Mouse (Mus musculus) stomach, postnatal 0 days (tissue): ENCODE measurements around the gene Naip1. TPM values are rescaled to one million over a fixed set of nuclear protein-coding genes. Genes with fewer than 3 reads are reported as not detected.
"Not testable (repeated sequence)": the region's sequence is repeated elsewhere in the genome, so short reads cannot be mapped to it uniquely, and the experiment has no call there.

Experiments used
- ATAC-seq: fragments of 200-750 bp; cut with Nextera tagmentation; 2 replicates; pipeline ENCODE4 v1.8.0; 2017; ENCODE audit not compliant: low FRiP score, low TSS enrichment
- DNase-seq: peaks from one replicate; pipeline ENCODE4 v3.0.0-alpha.2; 2016; ENCODE audit warnings: low spot score
- H3K27ac ChIP-seq: fragments of 300-500 bp; sonication (generic); replicated peaks from 2 replicates; pipeline ENCODE4 v1.5.1; 2014; ENCODE audit warnings: mild to moderate bottlenecking, control low read depth
- H3K27me3 ChIP-seq: fragments of 300-500 bp; sonication (generic); 2 replicates; pipeline ENCODE4 v1.6.1; 2014; ENCODE audit warnings: low read length; ENCODE audit not compliant: control insufficient read depth, insufficient read depth
- H3K36me3 ChIP-seq: fragments of 300-500 bp; sonication (generic); 2 replicates; pipeline ENCODE4 v1.6.1; 2014; ENCODE audit warnings: low read length, mixed read lengths; ENCODE audit not compliant: control insufficient read depth, insufficient read depth
- H3K4me1 ChIP-seq: fragments of 300-500 bp; sonication (generic); replicated peaks from 2 replicates; pipeline ENCODE4 v1.6.1; 2014; ENCODE audit warnings: antibody characterized with exemption; ENCODE audit not compliant: control insufficient read depth, insufficient read depth
- H3K4me2 ChIP-seq: fragments of 300-500 bp; sonication (generic); replicated peaks from 2 replicates; pipeline ENCODE4 v1.6.1; 2014; ENCODE audit warnings: low read depth, mild to moderate bottlenecking, control low read depth, moderate library complexity
- H3K4me3 ChIP-seq: fragments of 300-500 bp; sonication (generic); 2 replicates; pipeline ENCODE4 v1.5.1; 2014; ENCODE audit warnings: low read depth, low read length, control low read depth
- H3K9ac ChIP-seq: fragments of 300-500 bp; sonication (generic); 2 replicates; pipeline ENCODE4 v1.6.1; 2014; ENCODE audit warnings: mild to moderate bottlenecking, low read length, control low read depth, mixed read lengths
- H3K9me3 ChIP-seq: fragments of 300-500 bp; sonication (generic); 2 replicates; pipeline ENCODE4 v1.6.1; 2016; ENCODE audit warnings: low read length; ENCODE audit not compliant: control insufficient read depth
- CTCF ChIP-seq: IDR thresholded peaks from 2 replicates; pipeline ENCODE4 v1.5.1; 2016; ENCODE audit warnings: antibody characterized with exemption, low read depth, mild to moderate bottlenecking, moderate library complexity
- EP300 ChIP-seq: optimal IDR thresholded peaks from 2 replicates; pipeline ENCODE3; 2016; ENCODE audit warnings: antibody characterized with exemption
- WGBS: fragments of 180-500 bp; shearing (Covaris S2); extraction: QIAGEN DNeasy Blood & Tissue Kit; methylation state at CpG from one replicate; pipeline ENCODE4 v1.1.7; 2014; 5-methylcytosine and 5-hydroxymethylcytosine counted together
- polyA plus RNA-seq: library from polyadenylated mRNA; unstranded; fragments of >200 nt; fragmentation: Nextera tagmentation; extraction: Ambion mirVana; gene quantifications from 2 replicates; pipeline ENCODE4 v1.2.1, GENCODE M21; 2015

Gene Naip1
- polyA plus RNA-seq = 0.06 and 0.10 TPM in 2 replicates

DNA sequence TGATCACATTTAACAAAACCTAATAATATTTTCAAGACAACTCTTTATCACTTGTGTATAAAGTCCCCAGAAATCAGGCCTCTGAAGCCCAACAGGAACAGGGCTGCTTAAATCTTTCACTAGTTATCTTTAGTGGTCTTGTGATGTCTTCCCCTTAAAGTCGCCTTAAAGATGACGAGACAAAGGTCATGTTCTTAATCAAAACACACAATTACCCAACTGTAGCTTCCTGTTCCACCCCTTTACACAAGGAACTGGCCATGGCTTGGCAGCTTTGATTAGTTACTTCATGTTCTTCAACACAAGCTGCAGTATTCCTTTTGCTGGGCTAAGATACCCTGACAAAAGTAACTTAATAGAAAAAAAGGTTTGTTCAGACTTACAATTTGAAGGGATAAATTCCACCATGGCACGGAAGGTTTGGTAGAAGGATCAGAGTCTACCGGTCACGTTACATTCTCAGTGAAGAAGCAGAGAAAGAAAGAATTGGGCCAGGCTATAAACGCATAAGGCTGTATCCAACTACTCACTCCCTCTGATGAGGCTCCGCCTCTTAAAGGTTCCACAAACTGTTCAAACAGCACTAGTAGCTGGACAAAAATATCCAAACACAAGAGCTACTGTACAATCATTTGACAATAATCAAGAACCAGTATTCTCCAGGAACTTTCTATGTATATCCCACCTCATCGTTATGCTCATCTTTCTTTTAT, at the start of gene Naip1:
TSS of gene Naip1 (minus strand) at position 455 of the 713 bp plus-strand sequence.
- H3K27ac ChIP-seq, H3K36me3 ChIP-seq, ATAC-seq, H3K9ac ChIP-seq, H3K9me3 ChIP-seq, H3K27me3 ChIP-seq, DNase-seq, H3K4me3 ChIP-seq, H3K4me1 ChIP-seq, H3K4me2 ChIP-seq: not testable (repeated sequence)
- WGBS = 76% methylated on average over 8 of the region's 8 CpGs

DNA sequence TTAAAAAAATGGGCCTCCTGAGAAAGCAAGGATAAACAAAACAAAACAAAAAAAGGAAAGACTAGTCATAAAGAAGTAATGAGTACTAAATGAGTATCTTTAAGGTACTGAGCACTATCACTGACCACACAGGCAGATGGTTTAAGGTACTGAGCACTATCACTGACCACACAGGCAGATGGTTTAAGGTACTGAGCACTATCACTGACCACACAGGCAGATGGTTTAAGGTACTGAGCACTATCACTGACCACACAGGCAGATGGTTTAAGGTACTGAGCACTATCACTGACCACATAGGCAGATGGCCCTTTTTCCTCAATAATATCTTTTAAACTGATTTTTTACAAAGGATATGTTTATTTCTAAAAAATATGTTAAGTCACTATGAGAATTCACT, 47.0 kb upstream of the Naip1 start:
- not testable (repeated sequence) for ATAC-seq

DNA sequence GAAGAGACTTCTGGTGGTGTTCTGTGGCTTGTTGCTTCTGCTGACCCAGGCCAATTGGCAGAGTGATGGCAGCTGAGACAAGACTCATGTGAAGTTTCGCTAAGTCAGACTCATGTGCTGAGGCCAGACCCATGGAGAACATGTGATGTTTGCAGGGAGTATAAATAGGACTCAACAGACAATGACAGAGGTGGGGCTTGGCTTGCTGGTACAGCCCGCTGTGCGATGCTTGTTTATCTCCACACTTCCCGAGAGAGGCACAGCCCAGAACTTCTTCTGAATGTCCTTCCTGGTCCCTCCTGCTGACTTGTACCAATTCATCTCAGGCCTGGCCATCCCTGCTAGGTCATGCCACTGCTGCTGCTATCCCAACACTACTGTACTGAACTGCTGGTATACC, 42.7 kb upstream of the Naip1 start:
- ATAC-seq (peak; percentile 15; the same call in 1 of the 2 replicates), DNase-seq (no peak)
- H3K4me3 ChIP-seq = no peak overlapping the region
- H3K9ac ChIP-seq = no peak overlapping the region
- H3K36me3 ChIP-seq = no peaks in the 10 kb centered on the region
- WGBS = 61% methylated on average over 4 of the region's 4 CpGs
- TF ChIP-seq CTCF (no peak), EP300 (no peak)
- H3K9me3 ChIP-seq = no peaks in the 10 kb centered on the region
- no peaks in the 10 kb centered on the region for H3K4me1 ChIP-seq
- no peaks in the 10 kb centered on the region for H3K27me3 ChIP-seq
- no peak overlapping the region for H3K27ac ChIP-seq
- no peak overlapping the region for H3K4me2 ChIP-seq

More for the DNA sequence above, 47.0 kb upstream of the Naip1 start:
- H3K9ac ChIP-seq, H3K4me3 ChIP-seq, H3K9me3 ChIP-seq, H3K27ac ChIP-seq, H3K36me3 ChIP-seq, H3K4me2 ChIP-seq, DNase-seq, H3K27me3 ChIP-seq, H3K4me1 ChIP-seq: not testable (repeated sequence)

DNA sequence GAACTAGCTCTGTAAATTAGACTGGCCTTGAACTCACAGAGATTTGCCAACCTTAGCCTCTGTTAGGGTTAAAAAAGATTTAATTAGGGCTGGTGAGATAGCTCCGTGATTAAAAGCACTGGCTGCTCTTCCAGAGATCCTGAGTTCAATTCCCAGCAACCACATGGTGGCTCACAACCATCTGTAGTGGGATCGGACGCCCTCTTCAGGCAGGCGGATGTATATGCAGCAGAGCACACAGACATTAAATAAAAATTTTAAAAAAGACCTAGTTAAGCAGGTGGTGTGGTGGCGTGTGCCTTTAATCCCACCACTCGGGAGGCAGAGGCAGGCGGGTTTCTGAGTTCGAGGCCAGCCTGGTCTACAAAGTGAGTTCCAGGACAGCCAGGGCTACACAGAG, 41.7 kb upstream of the Naip1 start:
- not testable (repeated sequence) for H3K9me3 ChIP-seq, H3K9ac ChIP-seq, H3K27me3 ChIP-seq, ATAC-seq, H3K27ac ChIP-seq, H3K4me2 ChIP-seq, H3K4me1 ChIP-seq, H3K4me3 ChIP-seq, H3K36me3 ChIP-seq
- 64% methylated on average over 8 of the region's 8 CpGs for WGBS
- peak; percentile 38 for DNase-seq
- peak; percentile 55 for TF ChIP-seq CTCF

DNA sequence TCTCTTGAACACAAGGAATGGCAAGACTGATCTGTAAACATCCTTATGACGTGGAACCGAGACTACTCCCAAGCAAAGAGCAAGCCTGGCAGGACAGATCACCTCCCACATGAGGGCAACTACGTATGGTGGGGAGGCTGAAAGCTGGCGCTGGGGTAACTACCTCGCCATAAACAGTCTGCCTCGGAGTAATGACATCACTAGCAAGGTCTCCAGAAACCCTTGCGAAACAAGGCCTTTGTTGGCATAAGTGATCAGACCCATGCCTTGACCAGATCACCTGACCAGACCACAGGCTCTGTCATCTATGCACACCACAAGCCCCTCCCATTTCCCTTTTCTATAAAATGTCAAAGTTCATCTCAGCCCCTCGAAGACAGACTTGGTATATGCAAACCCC, 40.6 kb upstream of the Naip1 start:
- H3K9ac ChIP-seq = no peak overlapping the region
- H3K9me3 ChIP-seq = no peaks in the 10 kb centered on the region
- no peak overlapping the region for H3K4me3 ChIP-seq
- H3K4me1 ChIP-seq = no peaks in the 10 kb centered on the region
- DNase-seq (peak; percentile 51), ATAC-seq (peak; percentile 78)
- no peak overlapping the region for H3K4me2 ChIP-seq
- TF ChIP-seq CTCF (no peak), EP300 (no peak)
- H3K36me3 ChIP-seq = no peaks in the 10 kb centered on the region; the same call in 1 of the 2 replicates
- 59% methylated on average over 8 of the region's 8 CpGs for WGBS
- H3K27ac ChIP-seq = 0 out of 2 replicates have a peak overlapping the region, but pooled peaks have one; percentile 14
- H3K27me3 ChIP-seq = no peaks in the 10 kb centered on the region

DNA sequence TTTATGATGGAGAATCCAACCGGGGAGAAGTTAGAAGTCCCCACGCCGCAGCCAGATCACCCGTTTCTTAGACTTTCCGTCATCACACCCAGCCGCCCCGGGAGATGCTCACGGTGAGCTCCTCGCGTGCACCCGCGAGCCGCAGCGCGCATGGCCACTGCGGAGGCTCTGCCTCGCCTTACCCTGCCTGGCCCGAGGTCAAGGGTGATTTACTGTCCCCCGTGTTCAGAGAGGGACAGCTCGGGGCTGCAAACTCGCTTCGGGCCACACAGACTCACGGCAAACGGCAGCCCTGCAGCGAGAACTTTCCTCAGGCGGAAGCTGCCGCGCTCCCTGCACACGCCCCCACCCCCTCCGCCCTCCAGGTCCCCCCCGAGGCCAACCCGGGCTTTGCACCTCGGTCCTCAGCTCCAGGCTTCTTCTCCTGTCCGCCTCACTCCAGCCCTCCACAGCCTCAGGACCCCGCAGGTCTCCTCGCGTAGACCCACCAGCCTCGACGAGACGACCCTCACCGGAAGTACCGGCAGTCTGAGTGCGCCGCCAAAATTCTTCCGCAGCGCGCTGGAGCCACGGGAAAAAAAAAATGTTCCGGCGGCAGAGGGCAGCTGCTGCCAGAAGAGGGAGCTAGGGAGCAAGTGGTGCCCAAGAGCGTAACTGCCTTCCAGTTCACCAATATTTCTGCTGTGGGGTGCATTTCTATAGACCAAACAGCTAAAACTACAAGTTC, 39.6 kb upstream of the Naip1 start, which contains the start of gene Gtf2h2:
TSS of gene Gtf2h2 (minus strand) at position 519 of the 727 bp plus-strand sequence.
- H3K27me3 ChIP-seq = no peaks in the 10 kb centered on the region
- no peaks in the 10 kb centered on the region; the same call in 1 of the 2 replicates for H3K36me3 ChIP-seq
- DNase-seq (peak; percentile 90), ATAC-seq (peak; percentile 60)
- WGBS = under 1% methylated on average over 51 of the region's 51 CpGs
- no peaks in the 10 kb centered on the region for H3K9me3 ChIP-seq
- H3K27ac ChIP-seq = peak within 1 kb of the TSS; percentile 83
- peak within 1 kb of the TSS; percentile 85 for H3K4me3 ChIP-seq
- TF ChIP-seq EP300 (no peak), CTCF (peak; percentile 97)
- peak within 1 kb of the TSS; percentile 87 for H3K9ac ChIP-seq
- H3K4me2 ChIP-seq = peak within 1 kb of the TSS; percentile 77
- H3K4me1 ChIP-seq = no peaks in the 10 kb centered on the region
